Comparison of ENCODE assay signal across 9 mouse cellular contexts in genomic region chr12:32380457-32380856, GRCm38 (mm10). TPM values are rescaled to one million over a fixed set of nuclear protein-coding genes. Genes with fewer than 3 reads are reported as not detected.
DNase-seq lines count a peak whose midpoint lies in the region; ATAC-seq lines count a peak whose summit lies in the region.
"Had no signal": no experiment of that assay in that cellular context is flagged by ENCODE, and none has a peak within 500 bp of the region (broad histone marks: within the 10 kb centered on the region; RNA-seq: fewer than 3 reads in every experiment).

No protein-coding gene starts in this region.

- 62% methylated on average over 3 of the region's 3 CpGs for WGBS in kidney, embryonic 14.5 days
- WGBS in hindbrain, embryonic 14.5 days: 50% methylated on average over 3 of the region's 3 CpGs
- 59% methylated on average over 3 of the region's 3 CpGs for WGBS in midbrain, embryonic 13.5 days

- H3K4me3 ChIP-seq in kidney, embryonic 14.5 days (ENCODE audit: low read length): peak overlapping the region; percentile 76; the same call in 1 of the 2 replicates
- H3K4me3 ChIP-seq in hindbrain, embryonic 14.5 days (replicated peaks; ENCODE audit: low read length): peak overlapping the region; percentile 79
- H3K4me3 ChIP-seq in midbrain, embryonic 13.5 days (replicated peaks): peak overlapping the region; percentile 81

- no peaks in the 10 kb centered on the region for H3K9me3 ChIP-seq in kidney, embryonic 14.5 days (ENCODE audit: control insufficient read depth, low read length)
- no peaks in the 10 kb centered on the region for H3K9me3 ChIP-seq in hindbrain, embryonic 14.5 days (ENCODE audit: control insufficient read depth, low read length)
- no peaks in the 10 kb centered on the region for H3K9me3 ChIP-seq in midbrain, embryonic 13.5 days

- peak overlapping the region; percentile 59 for H3K4me2 ChIP-seq in kidney, embryonic 14.5 days (replicated peaks; ENCODE audit: low read depth, low read length)
- peak overlapping the region; percentile 90 for H3K4me2 ChIP-seq in hindbrain, embryonic 14.5 days (replicated peaks)
- peak overlapping the region; percentile 62 for H3K4me2 ChIP-seq in midbrain, embryonic 13.5 days (replicated peaks)

- no peak overlapping the region for H3K27ac ChIP-seq in kidney, embryonic 14.5 days (ENCODE audit: low read depth, low read length)
- no peak overlapping the region for H3K27ac ChIP-seq in hindbrain, embryonic 14.5 days
- no peak overlapping the region for H3K27ac ChIP-seq in midbrain, embryonic 13.5 days

- no peaks in the 10 kb centered on the region for H3K27me3 ChIP-seq in kidney, embryonic 14.5 days (ENCODE audit: control insufficient read depth, insufficient read depth, low read length)
- no peaks in the 10 kb centered on the region for H3K27me3 ChIP-seq in hindbrain, embryonic 14.5 days (ENCODE audit: control insufficient read depth, insufficient read depth, low read length)
- no peaks in the 10 kb centered on the region for H3K27me3 ChIP-seq in midbrain, embryonic 13.5 days

- no peaks in the 10 kb centered on the region for H3K36me3 ChIP-seq in kidney, embryonic 14.5 days (ENCODE audit: control insufficient read depth, insufficient read depth, low read length)
- peaks cover 4% of the 10 kb centered on the region; the same call in 1 of the 2 replicates for H3K36me3 ChIP-seq in hindbrain, embryonic 14.5 days (replicated peaks; ENCODE audit: control insufficient read depth, insufficient read depth)
- no peaks in the 10 kb centered on the region for H3K36me3 ChIP-seq in midbrain, embryonic 13.5 days

- ATAC-seq in kidney, embryonic 14.5 days (ENCODE audit: low FRiP score, low TSS enrichment): no peak
- ATAC-seq in hindbrain, embryonic 14.5 days (ENCODE audit: low FRiP score): no peak
- ATAC-seq in midbrain, embryonic 13.5 days: no peak

- H3K4me1 ChIP-seq in kidney, embryonic 14.5 days (ENCODE audit: control insufficient read depth, insufficient read depth, low read length): peaks cover 7% of the 10 kb centered on the region; the same call in 1 of the 2 replicates
- peaks cover 32% of the 10 kb centered on the region for H3K4me1 ChIP-seq in hindbrain, embryonic 14.5 days (replicated peaks; ENCODE audit: control insufficient read depth, insufficient read depth, low read length)
- peaks cover 35% of the 10 kb centered on the region for H3K4me1 ChIP-seq in midbrain, embryonic 13.5 days (replicated peaks)

- H3K9ac ChIP-seq in kidney, embryonic 14.5 days (ENCODE audit: low read depth, low read length): no peak overlapping the region
- no peak overlapping the region for H3K9ac ChIP-seq in hindbrain, embryonic 14.5 days
- no peak overlapping the region for H3K9ac ChIP-seq in midbrain, embryonic 13.5 days (replicated peaks)

- no peak for DNase-seq in kidney, postnatal 10 days
- peak; percentile 27 for DNase-seq in c-Kit-negative CD71-positive TER-119-positive erythroid progenitor cells, embryonic 14.5 days (ENCODE audit: low read depth, low spot score)
- DNase-seq in hindbrain, embryonic 14.5 days (ENCODE audit: low spot score): no peak
- no peak for DNase-seq in layer of hippocampus, adult 9-10 months (ENCODE audit: low spot score)
- no peak for DNase-seq in frontal cortex, postnatal 10 days (ENCODE audit: low spot score in 2 of 2)
- no peak for DNase-seq in embryo, embryonic 10.5 days (ENCODE audit: low spot score)
- DNase-seq: right cerebral cortex, postnatal 4 days had no signal

RNA-seq across cellular contexts. Expression of gene Ccdc71l, which starts 2.0 kb away (rescaled TPM):
- 3.8 and 4.8 TPM in 2 replicates for polyA plus RNA-seq in kidney, embryonic 14.5 days (2014; fragmentation: Nextera tagmentation; extraction: Ambion mirVana)
- polyA plus RNA-seq in hindbrain, embryonic 14.5 days (2014; fragmentation: Nextera tagmentation; extraction: Ambion mirVana): 7.0 and 8.6 TPM in 2 replicates
- polyA plus RNA-seq in midbrain, embryonic 13.5 days (2015; fragmentation: Nextera tagmentation; extraction: Ambion mirVana): 2.8 and 4.0 TPM in 2 replicates
